Mouse (Mus musculus) CD4-positive, CD25-positive, alpha-beta regulatory T cell, adult 4 months (primary cell): ENCODE results near the gene Heyl. TPM values are rescaled to one million over a fixed set of nuclear protein-coding genes. Genes with fewer than 3 reads are reported as not detected.

Experiments
- ATAC-seq: one replicate; pipeline ENCODE4 v1.8.0; 2017
- polyA plus RNA-seq, 2 experiments: library from polyadenylated mRNA; unstranded; fragments of 100-300 nt; shearing (Covaris generic); gene quantifications; one replicate each; pipeline ENCODE4 v1.2.1; 2017

The Heyl gene
- not detected for polyA plus RNA-seq

GRCm38 (mm10) chr4:123233492-123234084 is at the start of gene Heyl:
Gene Heyl (plus strand): TSS chr4:123233556.
- no peak for ATAC-seq

- no peak for ATAC-seq
Measured at GRCm38 (mm10) chr4:123184816-123185215, 48.5 kb upstream of the Heyl start.

GRCm38 (mm10) chr4:123192336-123192735 is 41.0 kb upstream of the Heyl start:
- ATAC-seq: no peak

GRCm38 (mm10) chr4:123193791-123194190 is 39.6 kb upstream of the Heyl start:
- no peak for ATAC-seq

- ATAC-seq: no peak
Measured at GRCm38 (mm10) chr4:123196695-123197094, 36.7 kb upstream of the Heyl start.

GRCm38 (mm10) chr4:123200771-123201185 is 32.6 kb upstream of the Heyl start:
- ATAC-seq: no peak

- no peak for ATAC-seq
Measured at GRCm38 (mm10) chr4:123201186-123202093, 31.9 kb upstream of the Heyl start, which contains the start of gene Nt5c1a. Gene Nt5c1a (plus strand): TSS chr4:123201504.

- ATAC-seq: no peak
Measured at GRCm38 (mm10) chr4:123202094-123202420, 31.3 kb upstream of the Heyl start.

- ATAC-seq: no peak
Measured at GRCm38 (mm10) chr4:123207337-123207736, 26.0 kb upstream of the Heyl start.

GRCm38 (mm10) chr4:123210996-123211395 is 22.4 kb upstream of the Heyl start:
- ATAC-seq: no peak

- no peak for ATAC-seq
Measured at GRCm38 (mm10) chr4:123211453-123211852, 21.9 kb upstream of the Heyl start.

- ATAC-seq: no peak
Measured at GRCm38 (mm10) chr4:123212330-123212729, 21.0 kb upstream of the Heyl start.

- ATAC-seq: no peak
Measured at GRCm38 (mm10) chr4:123213975-123214374, 19.4 kb upstream of the Heyl start.

GRCm38 (mm10) chr4:123215367-123215766 is 18.0 kb upstream of the Heyl start:
- ATAC-seq: no peak

- ATAC-seq: no peak
Measured at GRCm38 (mm10) chr4:123216782-123217181, 16.6 kb upstream of the Heyl start.

- ATAC-seq: no peak
Measured at GRCm38 (mm10) chr4:123219720-123220357, 13.5 kb upstream of the Heyl start.

- ATAC-seq: no peak
Measured at GRCm38 (mm10) chr4:123220637-123221036, 12.7 kb upstream of the Heyl start.

- ATAC-seq: no peak
Measured at GRCm38 (mm10) chr4:123223309-123223708, 10.0 kb upstream of the Heyl start.

- ATAC-seq: no peak
Measured at GRCm38 (mm10) chr4:123225718-123226403, 7.5 kb upstream of the Heyl start.

GRCm38 (mm10) chr4:123227707-123228106 is 5.6 kb upstream of the Heyl start:
- ATAC-seq: no peak

GRCm38 (mm10) chr4:123228270-123228669 is 5.1 kb upstream of the Heyl start:
- ATAC-seq: no peak

- ATAC-seq: no peak
Measured at GRCm38 (mm10) chr4:123229166-123229565, 4.2 kb upstream of the Heyl start.

- no peak for ATAC-seq
Measured at GRCm38 (mm10) chr4:123232841-123233240, 515 bp upstream of the Heyl start.
